Comparison of ENCODE assay signal across 8 mouse cellular contexts in the genomic region with DNA sequence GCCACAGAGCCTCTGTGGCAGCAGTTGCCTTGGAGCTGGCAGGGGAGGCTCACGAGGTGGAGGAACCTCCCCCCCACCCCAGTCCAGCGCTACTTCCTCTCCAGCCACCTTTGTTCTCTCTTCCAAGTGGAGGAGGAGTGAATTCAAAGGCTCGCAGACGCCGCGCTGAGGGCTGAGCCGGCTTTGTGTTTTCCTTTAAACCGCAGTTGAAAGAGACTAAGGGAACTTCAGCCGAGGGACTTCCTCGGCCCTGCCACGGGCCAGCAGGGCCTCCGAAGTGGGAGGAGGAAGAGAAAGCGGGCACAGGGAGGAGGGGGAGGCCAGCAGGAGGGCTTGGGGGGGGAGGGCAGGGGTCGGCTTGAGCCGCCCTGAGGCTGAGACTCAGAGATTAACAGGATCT. TPM values are rescaled to one million over a fixed set of nuclear protein-coding genes. Genes with fewer than 3 reads are reported as not detected.
DNase-seq lines count a peak whose midpoint lies in the region; ATAC-seq and TF ChIP-seq lines count a peak whose summit lies in the region.

No protein-coding gene starts in this region.

- peaks cover 5% of the 10 kb centered on the region; the same call in 1 of the 2 replicates for H3K27me3 ChIP-seq in hindbrain, embryonic 14.5 days (ENCODE audit: control insufficient read depth, insufficient read depth, low read length)
- peaks cover 75% of the 10 kb centered on the region for H3K27me3 ChIP-seq in midbrain, embryonic 10.5 days (ENCODE audit: low read depth, poor library complexity, severe bottlenecking)

- H3K9ac ChIP-seq in hindbrain, embryonic 14.5 days: peak overlapping the region; percentile 35

- H3K36me3 ChIP-seq in hindbrain, embryonic 14.5 days (replicated peaks; ENCODE audit: control insufficient read depth, insufficient read depth): no peaks in the 10 kb centered on the region
- no peaks in the 10 kb centered on the region for H3K36me3 ChIP-seq in midbrain, embryonic 10.5 days

- no peak for ATAC-seq in hindbrain, embryonic 14.5 days (ENCODE audit: low FRiP score)
- no peak for ATAC-seq in erythroid progenitor cell, adult 5-6 weeks (replicated peaks; ENCODE audit: low FRiP score, poor library complexity, severe bottlenecking)

- under 1% methylated on average over 15 of the region's 15 CpGs for WGBS in hindbrain, embryonic 14.5 days
- 0% methylated on average over 15 of the region's 15 CpGs for WGBS in midbrain, embryonic 10.5 days

- H3K4me2 ChIP-seq in hindbrain, embryonic 14.5 days (replicated peaks): no peak overlapping the region; the same call in 1 of the 2 replicates

- intact Hi-C loops in gastrocnemius, postnatal 14 days (cut with DNase I; ENCODE audit: low total_unique reads): no loop called here

- peak overlapping the region; percentile 55; the same call in 1 of the 2 replicates for H3K27ac ChIP-seq in hindbrain, embryonic 14.5 days
- H3K27ac ChIP-seq in midbrain, embryonic 10.5 days (replicated peaks): peak overlapping the region; percentile 91

- no peak overlapping the region for H3K4me3 ChIP-seq in hindbrain, embryonic 14.5 days (replicated peaks; ENCODE audit: low read length)
- H3K4me3 ChIP-seq in midbrain, embryonic 10.5 days: peak overlapping the region; percentile 42

- no peaks in the 10 kb centered on the region for H3K9me3 ChIP-seq in hindbrain, embryonic 14.5 days (ENCODE audit: control insufficient read depth, low read length)
- no peaks in the 10 kb centered on the region for H3K9me3 ChIP-seq in midbrain, embryonic 10.5 days (replicated peaks)

- peaks cover 37% of the 10 kb centered on the region for H3K4me1 ChIP-seq in hindbrain, embryonic 14.5 days (replicated peaks; ENCODE audit: control insufficient read depth, insufficient read depth, low read length)
- peaks cover 97% of the 10 kb centered on the region for H3K4me1 ChIP-seq in midbrain, embryonic 10.5 days

- no peak for TF ChIP-seq CTCF in brain, embryonic 14.5 days (IDR thresholded peaks at IDR 0.05; ENCODE audit: borderline replicate concordance, extremely low read depth, insufficient read depth, insufficient read length)

- TF ChIP-seq POLR2A in brain, embryonic 14.5 days (IDR thresholded peaks at IDR 0.05; ENCODE audit: borderline replicate concordance, extremely low read depth, insufficient read depth, insufficient read length, poor library complexity, severe bottlenecking): no peak

- DNase-seq in ES-CJ7 (ENCODE audit: low read depth, low spot score): peak; percentile 55
- DNase-seq in brain, embryonic 14.5 days (ENCODE audit: low read depth): peak; percentile 94
- no peak for DNase-seq in hindbrain, embryonic 14.5 days (ENCODE audit: low spot score)
- DNase-seq in midbrain, embryonic 10.5 days (ENCODE audit: low spot score): peak; percentile 88
- DNase-seq in urinary bladder, postnatal 14 days (ENCODE audit: low spot score): no peak
- no peak for DNase-seq in gastrocnemius, postnatal 14 days
- no peak for DNase-seq in MN1 (ENCODE audit: low spot score)

RNA-seq across cellular contexts. Expression of gene 1700025C18Rik, which starts 43.0 kb away (rescaled TPM):
- not detected in 2 replicates for polyA plus RNA-seq in brain, embryonic 14.5 days (2012; rRNA removed)
- polyA plus RNA-seq in hindbrain, embryonic 14.5 days (2014; fragmentation: Nextera tagmentation; extraction: Ambion mirVana): not detected in 2 replicates
- not detected in 2 replicates for polyA plus RNA-seq in midbrain, embryonic 10.5 days (2016; fragmentation: Nextera tagmentation; extraction: Ambion mirVana)
- total RNA-seq in erythroid progenitor cell, adult 5-6 weeks (2015; ENCODE audit: low replicate concordance): not detected in 2 replicates
- not detected in 2 replicates for total RNA-seq in erythroid progenitor cell, adult 5-6 weeks (2017; ENCODE audit: low replicate concordance)
- total RNA-seq in gastrocnemius, postnatal 14 days (2021): not detected

Comparison
In these comparisons a context has a peak if more than half of its experiments do, and no peak if none do; other contexts are left out.
1. DNase-seq: peak in ES-CJ7 (single experiment), brain, embryonic 14.5 days (single experiment) and midbrain, embryonic 10.5 days (single experiment); none in hindbrain, embryonic 14.5 days (single experiment), urinary bladder, postnatal 14 days (single experiment), gastrocnemius, postnatal 14 days (single experiment) and MN1 (single experiment).